Mouse (Mus musculus): Measurements from ENCODE around the gene Clybl. TPM values are rescaled to one million over a fixed set of nuclear protein-coding genes. Genes with fewer than 3 reads are reported as not detected.
A peak's percentile ranks its signal among the peaks of the same experiment; 100 is the strongest.

Gene Clybl
- polyA plus RNA-seq, 1 experiment from 2014 or later, result 27.1 TPM

- ATAC-seq (ENCODE audit: low read depth) (peak; percentile 73), DNase-seq (ENCODE audit: low spot score) (peak; percentile 60)
- Histone ChIP-seq H3K4me3 (ENCODE audit: low read depth, low read length) (peak within 1 kb of the TSS; percentile 46), H3K36me3 (ENCODE audit: control insufficient read depth, insufficient read depth, low read length) (no peaks in the 10 kb centered on the region), H3K27ac (replicated peaks; ENCODE audit: low read depth, low read length) (no peak within 1 kb of the TSS; the same call in 1 of the 2 replicates), H3K27me3 (replicated peaks; ENCODE audit: control insufficient read depth, insufficient read depth, low read length) (peaks cover 77% of the 10 kb centered on the region), H3K9me3 (ENCODE audit: control insufficient read depth, low read length) (no peaks in the 10 kb centered on the region), H3K9ac (ENCODE audit: low read depth, low read length) (peak within 1 kb of the TSS; percentile 60), H3K4me2 (ENCODE audit: low read depth, low read length) (peak within 1 kb of the TSS; percentile 86), H3K4me1 (ENCODE audit: control insufficient read depth, insufficient read depth, low read length) (peaks cover 9% of the 10 kb centered on the region; the same call in 1 of the 2 replicates)
- WGBS, result under 1% methylated on average over 56 of the region's 59 CpGs
Observed at GRCm38 (mm10) chr14:122450496-122451382, 269.2 kb downstream of the Clybl start, which contains the start of gene Gm5089. Gene Gm5089, minus strand, starts transcription at chr14:122451115.

DNA sequence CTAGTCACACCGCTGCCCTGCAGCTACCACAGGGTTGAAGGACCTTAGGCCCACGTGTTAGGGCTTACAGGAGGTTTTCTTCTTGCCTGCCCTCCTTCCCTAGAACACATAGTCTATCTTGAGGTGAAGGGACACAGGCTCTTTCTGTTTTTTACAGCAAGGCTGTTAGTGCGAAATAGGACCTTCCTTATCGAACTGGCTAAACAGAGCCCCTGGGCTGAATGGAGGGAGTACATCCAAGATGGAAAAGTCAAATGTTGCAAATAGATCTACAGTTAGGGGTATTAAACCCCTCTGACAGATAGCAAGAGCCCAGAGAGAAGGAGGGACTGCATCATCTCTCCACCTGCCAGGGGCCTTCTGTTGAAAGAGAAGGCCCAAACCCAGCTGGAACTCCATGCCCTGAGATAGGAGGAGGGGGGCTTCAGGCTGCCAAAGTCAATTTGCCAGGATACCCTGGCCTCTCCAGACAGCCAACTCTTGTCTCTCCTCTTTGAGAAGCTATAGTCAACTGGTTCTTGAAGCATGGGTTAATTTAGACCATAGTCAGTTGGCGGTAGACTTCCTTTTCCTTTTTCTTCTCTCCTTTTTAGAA lies 270.1 kb downstream of the Clybl start:
- no peaks in the 10 kb centered on the region for H3K9me3 ChIP-seq (ENCODE audit: control insufficient read depth, low read length)
- ATAC-seq (ENCODE audit: low read depth), result no peak
- 69% methylated on average over 5 of the region's 5 CpGs for WGBS
- no peak overlapping the region for H3K9ac ChIP-seq (ENCODE audit: low read depth, low read length)
- no peak overlapping the region for H3K27ac ChIP-seq (replicated peaks; ENCODE audit: low read depth, low read length)
- peaks cover 9% of the 10 kb centered on the region; the same call in 1 of the 2 replicates for H3K4me1 ChIP-seq (ENCODE audit: control insufficient read depth, insufficient read depth, low read length)
- peaks cover 85% of the 10 kb centered on the region for H3K27me3 ChIP-seq (replicated peaks; ENCODE audit: control insufficient read depth, insufficient read depth, low read length)
- no peaks in the 10 kb centered on the region for H3K36me3 ChIP-seq (ENCODE audit: control insufficient read depth, insufficient read depth, low read length)
- DNase-seq (ENCODE audit: low spot score), result no peak
- peak overlapping the region; percentile 86 for H3K4me2 ChIP-seq (ENCODE audit: low read depth, low read length)
- peak overlapping the region; percentile 46; the same call in 1 of the 2 replicates for H3K4me3 ChIP-seq (ENCODE audit: low read depth, low read length)

Other genes with a start within 250 kb of the Clybl start
- 3.5 and 5.1 TPM in 2 replicates for gene Gpr183, start 216.5 kb upstream of the Clybl start, polyA plus RNA-seq (2014; fragmentation: Nextera tagmentation; extraction: Ambion mirVana)
- not detected in 2 replicates for gene Timm8a2, start 147.0 kb upstream of the Clybl start, polyA plus RNA-seq (2014; fragmentation: Nextera tagmentation; extraction: Ambion mirVana)
- 159 and 176 TPM in 2 replicates for gene Tm9sf2, start 74.7 kb upstream of the Clybl start, polyA plus RNA-seq (2014; fragmentation: Nextera tagmentation; extraction: Ambion mirVana)